Mouse (Mus musculus): ENCODE measurements around the gene Adamts13. TPM values are rescaled to one million over a fixed set of nuclear protein-coding genes. Genes with fewer than 3 reads are reported as not detected.

Gene Adamts13
- polyA plus RNA-seq, 1 experiment from 2014 or later, result not detected

DNA sequence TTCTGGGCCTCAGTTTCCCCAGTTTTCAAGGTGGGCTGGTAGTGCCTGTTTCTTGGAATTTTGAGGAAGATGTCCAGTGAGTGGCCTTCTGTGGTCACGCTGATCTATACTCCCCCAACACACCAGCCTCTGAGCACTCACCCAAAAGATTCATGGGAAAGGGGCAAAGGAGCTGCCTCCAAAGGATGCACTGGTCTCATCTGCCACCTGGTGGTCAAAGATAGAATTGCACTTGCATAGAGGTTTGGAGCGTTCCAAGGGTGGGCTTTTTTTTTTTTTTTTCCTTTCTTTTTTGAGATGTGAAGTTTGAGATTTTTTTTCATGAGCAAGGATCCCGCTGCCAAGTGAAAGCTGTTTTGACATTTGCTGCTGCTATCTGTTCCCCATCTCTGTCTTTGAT is 65.4 kb downstream of the Adamts13 start:
- Histone ChIP-seq H3K4me1 (ENCODE audit: control insufficient read depth, insufficient read depth, low read length) (no peaks in the 10 kb centered on the region), H3K9me3 (ENCODE audit: control insufficient read depth, low read length) (no peaks in the 10 kb centered on the region), H3K36me3 (ENCODE audit: control insufficient read depth, insufficient read depth, low read length) (no peaks in the 10 kb centered on the region), H3K27ac (ENCODE audit: low read depth, low read length) (no peak overlapping the region), H3K4me2 (no peak overlapping the region), H3K9ac (ENCODE audit: low read length) (no peak overlapping the region), H3K4me3 (ENCODE audit: low read depth, low read length) (no peak overlapping the region), H3K27me3 (ENCODE audit: control insufficient read depth, insufficient read depth, low read length) (no peaks in the 10 kb centered on the region)
- DNase-seq (ENCODE audit: low spot score, missing footprints), result peak; percentile 99
- ATAC-seq (ENCODE audit: low FRiP score), result peak; percentile 70; the same call in 1 of the 2 replicates
- 3% methylated on average over 3 of the region's 3 CpGs for WGBS

DNA sequence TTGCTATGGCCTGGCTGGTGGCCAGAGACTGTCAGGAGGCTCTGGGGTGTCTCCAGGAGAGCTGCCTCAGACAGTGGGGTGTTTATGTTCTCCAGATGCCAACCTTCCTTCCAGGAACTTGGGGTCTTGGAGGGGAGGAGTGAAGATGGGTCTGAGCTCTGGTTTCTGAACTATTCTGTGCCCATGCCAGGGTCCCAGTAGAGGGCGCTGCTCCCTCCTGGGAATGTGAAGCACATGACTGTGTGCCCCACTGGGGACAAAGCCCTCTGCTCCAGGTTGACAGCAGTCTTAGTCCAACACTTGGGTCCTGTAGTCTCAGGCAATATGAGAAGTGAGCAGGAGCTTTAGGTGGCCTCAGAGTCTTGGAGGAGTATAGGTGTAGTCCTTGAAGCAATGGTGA is 66.1 kb downstream of the Adamts13 start:
- no peak overlapping the region for H3K4me3 ChIP-seq (ENCODE audit: low read depth, low read length)
- ATAC-seq (ENCODE audit: low FRiP score), result no peak
- H3K9ac ChIP-seq (ENCODE audit: low read length), result peak overlapping the region; percentile 1; the same call in 1 of the 2 replicates
- peak; percentile 85 for DNase-seq (ENCODE audit: low spot score, missing footprints)
- no peaks in the 10 kb centered on the region for H3K4me1 ChIP-seq (ENCODE audit: control insufficient read depth, insufficient read depth, low read length)
- no peak overlapping the region for H3K27ac ChIP-seq (ENCODE audit: low read depth, low read length)
- H3K9me3 ChIP-seq (ENCODE audit: control insufficient read depth, low read length), result no peaks in the 10 kb centered on the region
- no peaks in the 10 kb centered on the region for H3K27me3 ChIP-seq (ENCODE audit: control insufficient read depth, insufficient read depth, low read length)
- no peaks in the 10 kb centered on the region for H3K36me3 ChIP-seq (ENCODE audit: control insufficient read depth, insufficient read depth, low read length)
- WGBS, result 11% methylated on average over 1 of the region's 1 CpGs
- no peak overlapping the region for H3K4me2 ChIP-seq

DNA sequence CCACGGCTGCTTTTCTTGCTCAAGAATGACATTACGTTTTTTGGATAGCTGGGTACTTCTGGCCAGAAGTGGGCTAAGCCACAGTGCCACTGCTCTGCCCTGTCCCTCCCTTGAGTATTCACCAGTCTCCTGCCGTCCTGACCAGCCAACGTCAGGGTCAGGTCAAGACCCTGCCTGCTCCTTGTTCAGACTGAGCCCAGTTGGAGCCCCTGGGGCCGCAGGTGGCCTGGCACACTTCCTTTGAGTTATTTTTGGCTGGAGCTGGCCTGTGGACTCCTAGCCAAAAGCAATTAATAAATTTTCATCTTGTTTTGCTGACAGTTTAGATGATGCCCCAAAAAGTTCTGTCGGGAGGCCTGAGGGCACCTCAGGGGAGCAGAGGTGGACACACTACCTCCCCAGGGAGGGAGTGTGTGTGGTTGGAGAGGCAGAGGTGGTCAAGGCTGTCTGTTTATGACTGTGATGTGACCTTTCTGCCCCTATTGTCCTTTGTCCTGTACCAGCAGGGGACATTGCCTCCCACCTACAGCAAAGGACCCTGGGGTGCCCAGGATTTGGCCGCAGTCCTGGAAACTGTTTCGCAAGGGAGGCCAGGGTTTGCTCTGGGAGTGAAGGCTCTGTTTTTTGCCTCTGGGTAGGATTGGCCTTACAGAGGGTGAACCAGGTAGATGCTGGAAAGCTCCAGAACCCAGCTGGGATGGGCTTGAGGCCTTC is 69.1 kb downstream of the Adamts13 start:
- 64% methylated on average over 8 of the region's 8 CpGs for WGBS
- Histone ChIP-seq H3K4me1 (ENCODE audit: control insufficient read depth, insufficient read depth, low read length) (no peaks in the 10 kb centered on the region), H3K4me2 (no peak overlapping the region), H3K4me3 (ENCODE audit: low read depth, low read length) (no peak overlapping the region), H3K27ac (ENCODE audit: low read depth, low read length) (no peak overlapping the region), H3K9me3 (ENCODE audit: control insufficient read depth, low read length) (no peaks in the 10 kb centered on the region), H3K27me3 (ENCODE audit: control insufficient read depth, insufficient read depth, low read length) (no peaks in the 10 kb centered on the region), H3K36me3 (ENCODE audit: control insufficient read depth, insufficient read depth, low read length) (no peaks in the 10 kb centered on the region), H3K9ac (ENCODE audit: low read length) (peak overlapping the region; percentile 24; the same call in 1 of the 2 replicates)
- DNase-seq (ENCODE audit: low spot score, missing footprints) (peak; percentile 83), ATAC-seq (ENCODE audit: low FRiP score) (no peak)

DNA sequence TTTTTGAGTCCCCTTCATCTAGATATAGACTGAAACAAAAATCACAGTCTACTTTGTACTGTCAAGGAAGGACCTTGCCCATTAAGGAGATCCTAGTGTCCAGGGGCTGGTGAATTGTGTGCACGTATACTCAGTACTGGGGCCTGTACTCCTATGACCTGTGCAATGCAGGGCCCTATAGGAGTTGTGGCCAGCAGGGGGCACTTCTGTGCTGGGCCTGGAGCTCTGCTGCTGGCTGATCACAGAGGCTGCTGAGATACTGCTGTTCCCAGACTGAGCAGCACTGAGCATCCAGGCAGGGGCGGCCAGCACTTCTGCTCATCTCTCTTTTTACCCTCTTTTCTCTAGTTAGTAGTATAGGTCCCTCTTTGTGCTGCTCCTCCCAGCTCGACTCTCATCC is 70.2 kb downstream of the Adamts13 start:
- Histone ChIP-seq H3K4me3 (ENCODE audit: low read depth, low read length) (no peak overlapping the region), H3K9me3 (ENCODE audit: control insufficient read depth, low read length) (no peaks in the 10 kb centered on the region), H3K4me1 (ENCODE audit: control insufficient read depth, insufficient read depth, low read length) (no peaks in the 10 kb centered on the region), H3K4me2 (no peak overlapping the region), H3K27me3 (ENCODE audit: control insufficient read depth, insufficient read depth, low read length) (no peaks in the 10 kb centered on the region), H3K36me3 (ENCODE audit: control insufficient read depth, insufficient read depth, low read length) (no peaks in the 10 kb centered on the region), H3K9ac (ENCODE audit: low read length) (no peak overlapping the region), H3K27ac (ENCODE audit: low read depth, low read length) (no peak overlapping the region)
- peak; percentile 97 for DNase-seq (ENCODE audit: low spot score, missing footprints)
- peak; percentile 65 for ATAC-seq (ENCODE audit: low FRiP score)
- WGBS, result 28% methylated on average over 3 of the region's 3 CpGs

DNA sequence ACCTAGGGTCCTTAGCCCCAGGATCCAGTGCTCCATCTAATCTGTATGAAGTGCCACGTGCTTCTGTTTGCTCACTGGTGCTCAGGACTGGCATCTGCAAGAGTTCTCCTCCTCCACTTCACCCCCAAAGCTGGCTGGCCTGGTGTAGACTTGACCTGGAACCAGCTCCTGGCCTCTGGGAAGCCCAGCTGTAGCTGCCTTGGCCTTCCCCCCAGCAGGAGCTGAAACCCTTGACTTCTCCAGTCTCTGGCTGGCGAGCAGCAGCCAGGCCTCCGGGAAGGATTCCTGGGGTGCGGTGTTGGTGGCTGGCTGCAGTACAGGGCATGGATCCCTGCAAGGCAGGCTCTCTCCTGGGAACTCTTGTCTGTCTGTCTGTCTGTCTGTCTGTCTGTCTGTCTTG is 71.0 kb downstream of the Adamts13 start:
- 68% methylated on average over 4 of the region's 4 CpGs for WGBS
- no peak overlapping the region for H3K4me3 ChIP-seq (ENCODE audit: low read depth, low read length)
- H3K36me3 ChIP-seq (ENCODE audit: control insufficient read depth, insufficient read depth, low read length), result no peaks in the 10 kb centered on the region
- no peak overlapping the region for H3K27ac ChIP-seq (ENCODE audit: low read depth, low read length)
- ATAC-seq (ENCODE audit: low FRiP score), result no peak
- no peaks in the 10 kb centered on the region for H3K27me3 ChIP-seq (ENCODE audit: control insufficient read depth, insufficient read depth, low read length)
- no peak overlapping the region for H3K9ac ChIP-seq (ENCODE audit: low read length)
- H3K4me2 ChIP-seq, result no peak overlapping the region
- peak; percentile 79 for DNase-seq (ENCODE audit: low spot score, missing footprints)
- H3K4me1 ChIP-seq (ENCODE audit: control insufficient read depth, insufficient read depth, low read length), result no peaks in the 10 kb centered on the region
- no peaks in the 10 kb centered on the region for H3K9me3 ChIP-seq (ENCODE audit: control insufficient read depth, low read length)

DNA sequence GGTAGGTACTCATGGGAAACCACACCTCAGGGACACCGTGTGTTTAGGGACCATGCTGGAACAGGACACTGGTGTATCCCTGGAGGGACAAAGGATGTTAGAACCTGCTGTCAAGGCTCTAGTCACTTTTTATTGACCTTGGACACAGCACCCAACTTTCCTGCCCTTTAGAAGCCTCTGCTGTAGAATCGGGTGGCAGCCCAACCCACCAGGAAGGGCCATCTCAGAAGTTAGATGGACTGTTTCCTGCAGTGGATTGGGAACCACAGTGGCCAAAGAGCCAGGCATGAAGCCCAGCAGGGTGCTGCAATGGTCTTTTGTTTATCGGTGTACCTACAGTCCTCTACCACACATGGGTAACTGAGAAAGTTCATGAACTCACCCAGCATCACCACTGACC is 71.4 kb downstream of the Adamts13 start:
- no peak overlapping the region for H3K9ac ChIP-seq (ENCODE audit: low read length)
- H3K4me2 ChIP-seq, result no peak overlapping the region
- H3K27ac ChIP-seq (ENCODE audit: low read depth, low read length), result no peak overlapping the region
- H3K27me3 ChIP-seq (ENCODE audit: control insufficient read depth, insufficient read depth, low read length), result no peaks in the 10 kb centered on the region
- H3K4me1 ChIP-seq (ENCODE audit: control insufficient read depth, insufficient read depth, low read length), result no peaks in the 10 kb centered on the region
- WGBS, result 72% methylated on average over 3 of the region's 3 CpGs
- DNase-seq (ENCODE audit: low spot score, missing footprints) (peak; percentile 19), ATAC-seq (ENCODE audit: low FRiP score) (no peak)
- H3K9me3 ChIP-seq (ENCODE audit: control insufficient read depth, low read length), result no peaks in the 10 kb centered on the region
- H3K4me3 ChIP-seq (ENCODE audit: low read depth, low read length), result no peak overlapping the region
- no peaks in the 10 kb centered on the region for H3K36me3 ChIP-seq (ENCODE audit: control insufficient read depth, insufficient read depth, low read length)

DNA sequence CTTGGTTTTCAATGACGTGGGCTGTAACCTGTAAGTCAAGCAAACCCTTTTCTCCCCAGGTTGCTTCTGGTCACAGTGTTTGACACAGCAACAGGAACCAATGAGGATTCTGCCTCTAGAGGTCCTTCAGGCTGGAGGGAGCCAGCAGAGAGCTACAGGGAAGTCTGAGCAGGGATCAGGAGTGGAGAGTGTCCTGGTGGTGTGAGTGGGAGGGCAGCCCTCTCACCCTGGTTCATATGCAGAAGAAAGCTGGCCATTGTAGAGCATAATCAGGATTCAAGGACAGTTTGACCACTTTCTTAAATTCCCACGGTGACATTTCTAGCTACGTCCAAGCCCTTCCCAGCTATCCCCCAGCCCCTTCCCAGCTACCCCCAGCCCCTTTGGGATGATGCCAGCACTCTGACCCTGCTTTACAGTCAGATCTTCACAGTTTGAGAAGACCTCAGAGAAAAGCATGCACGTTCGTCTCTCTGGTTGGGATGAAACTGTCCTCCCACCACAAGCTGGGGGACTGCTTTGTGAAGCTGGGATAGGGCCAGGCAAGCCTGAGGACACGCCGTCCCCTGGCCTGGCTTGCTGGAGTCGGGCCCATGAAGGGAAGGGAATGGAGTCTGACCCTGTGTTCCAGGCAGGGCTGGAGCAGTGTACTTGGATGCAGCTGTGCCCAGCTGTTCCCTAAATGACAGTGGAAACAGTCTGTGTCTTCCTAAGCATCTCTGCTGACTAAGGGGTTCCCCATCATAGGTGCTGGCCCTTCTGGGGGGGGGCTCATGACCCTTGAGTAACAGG is 73.0 kb downstream of the Adamts13 start:
- H3K4me2 ChIP-seq, result no peak overlapping the region
- no peak overlapping the region for H3K4me3 ChIP-seq (ENCODE audit: low read depth, low read length)
- no peak overlapping the region for H3K9ac ChIP-seq (ENCODE audit: low read length)
- ATAC-seq (ENCODE audit: low FRiP score), result no peak
- H3K36me3 ChIP-seq (ENCODE audit: control insufficient read depth, insufficient read depth, low read length), result no peaks in the 10 kb centered on the region
- no peaks in the 10 kb centered on the region for H3K27me3 ChIP-seq (ENCODE audit: control insufficient read depth, insufficient read depth, low read length)
- no peak overlapping the region for H3K27ac ChIP-seq (ENCODE audit: low read depth, low read length)
- no peaks in the 10 kb centered on the region for H3K9me3 ChIP-seq (ENCODE audit: control insufficient read depth, low read length)
- WGBS, result 72% methylated on average over 8 of the region's 8 CpGs
- no peak for DNase-seq (ENCODE audit: low spot score, missing footprints)
- H3K4me1 ChIP-seq (ENCODE audit: control insufficient read depth, insufficient read depth, low read length), result no peaks in the 10 kb centered on the region

DNA sequence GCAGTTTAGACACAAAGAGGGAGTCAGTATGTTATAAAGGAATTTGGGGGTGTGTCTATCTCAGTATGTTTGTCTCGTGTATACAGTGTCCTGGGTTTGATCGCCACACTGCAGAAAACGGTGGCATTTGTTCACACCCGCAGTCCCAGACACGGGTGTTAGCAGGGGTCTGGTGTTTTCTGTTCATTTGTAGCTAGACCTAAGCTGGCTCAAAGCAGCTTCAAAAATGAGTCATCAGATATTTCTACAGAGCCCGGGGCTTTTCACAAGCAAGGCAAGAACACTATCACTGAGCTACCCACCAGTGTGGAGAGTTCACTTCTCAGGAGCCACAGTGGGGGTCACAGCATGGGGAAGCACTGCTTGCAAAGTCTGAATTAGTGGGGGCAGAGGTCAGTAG is 76.2 kb downstream of the Adamts13 start:
- ATAC-seq (ENCODE audit: low FRiP score), result no peak
- H3K4me1 ChIP-seq (ENCODE audit: control insufficient read depth, insufficient read depth, low read length), result no peaks in the 10 kb centered on the region
- H3K27ac ChIP-seq (ENCODE audit: low read depth, low read length), result no peak overlapping the region
- H3K27me3 ChIP-seq (ENCODE audit: control insufficient read depth, insufficient read depth, low read length), result no peaks in the 10 kb centered on the region
- H3K4me3 ChIP-seq (ENCODE audit: low read depth, low read length), result no peak overlapping the region
- peak; percentile 8 for DNase-seq (ENCODE audit: low spot score, missing footprints)
- H3K9me3 ChIP-seq (ENCODE audit: control insufficient read depth, low read length), result no peaks in the 10 kb centered on the region
- H3K4me2 ChIP-seq, result no peak overlapping the region
- 31% methylated on average over 6 of the region's 6 CpGs for WGBS
- H3K36me3 ChIP-seq (ENCODE audit: control insufficient read depth, insufficient read depth, low read length), result no peaks in the 10 kb centered on the region
- no peak overlapping the region for H3K9ac ChIP-seq (ENCODE audit: low read length)

DNA sequence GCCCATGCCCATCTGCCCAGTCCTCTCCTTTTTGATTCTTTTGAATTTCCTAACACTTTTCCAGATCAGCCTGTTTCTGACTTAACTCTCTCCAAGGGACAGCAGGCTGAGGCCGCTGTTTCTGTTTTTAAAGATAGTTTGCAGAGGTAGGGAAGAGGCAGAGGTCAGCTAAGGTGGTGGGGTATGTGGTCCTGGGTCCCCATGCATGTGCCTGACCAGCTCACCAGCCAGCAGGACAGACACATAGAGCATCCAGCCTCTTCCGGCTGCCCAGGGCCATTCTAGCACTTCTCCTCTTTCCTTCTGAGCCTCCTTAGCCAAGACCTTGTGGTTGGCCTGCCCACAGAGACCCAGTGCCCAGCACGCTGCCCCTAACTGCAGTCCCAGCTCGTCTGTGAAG is 85.0 kb downstream of the Adamts13 start:
- Histone ChIP-seq H3K27me3 (ENCODE audit: control insufficient read depth, insufficient read depth, low read length) (no peaks in the 10 kb centered on the region), H3K9me3 (ENCODE audit: control insufficient read depth, low read length) (no peaks in the 10 kb centered on the region), H3K4me2 (no peak overlapping the region), H3K36me3 (ENCODE audit: control insufficient read depth, insufficient read depth, low read length) (no peaks in the 10 kb centered on the region), H3K27ac (ENCODE audit: low read depth, low read length) (no peak overlapping the region), H3K4me1 (ENCODE audit: control insufficient read depth, insufficient read depth, low read length) (no peaks in the 10 kb centered on the region), H3K4me3 (ENCODE audit: low read depth, low read length) (no peak overlapping the region), H3K9ac (ENCODE audit: low read length) (no peak overlapping the region)
- 66% methylated on average over 4 of the region's 4 CpGs for WGBS
- no peak for ATAC-seq (ENCODE audit: low FRiP score)
- DNase-seq (ENCODE audit: low spot score, missing footprints), result no peak

All from midbrain, embryonic 11.5 days (tissue).